ENCODE assay signal across 25 mouse cellular contexts in genomic region chr8:80494346-80494660, GRCm38 (mm10). TPM values are rescaled to one million over a fixed set of nuclear protein-coding genes. Genes with fewer than 3 reads are reported as not detected.
A peak's percentile ranks its signal among the peaks of the same experiment; 100 is the strongest.
DNase-seq lines count a peak whose midpoint lies in the region; ATAC-seq and TF ChIP-seq lines count a peak whose summit lies in the region.
"Had no signal": no experiment of that assay in that cellular context is flagged by ENCODE, and none has a peak within 500 bp of the region (broad histone marks: within the 10 kb centered on the region; RNA-seq: fewer than 3 reads in every experiment).

No protein-coding gene starts in this region.

- no peaks in the 10 kb centered on the region for H3K36me3 ChIP-seq in hindbrain, embryonic 11.5 days (ENCODE audit: control insufficient read depth, insufficient read depth, low read length)
- no peaks in the 10 kb centered on the region for H3K36me3 ChIP-seq in hindbrain, postnatal 0 days (ENCODE audit: insufficient read depth, low read length)
- peaks cover 0 to 33% of the 10 kb centered on the region in 2 experiments; a peak in 3 of 4 replicates for H3K36me3 ChIP-seq in MEL (ENCODE audit: control insufficient read depth in 1 of 2, insufficient read depth in 2 of 2, low read length in 2 of 2)
- H3K36me3 ChIP-seq in liver, embryonic 14.5 days (replicated peaks; ENCODE audit: control insufficient read depth, insufficient read depth, low read depth), result peaks cover 40% of the 10 kb centered on the region
- H3K36me3 ChIP-seq: heart, embryonic 15.5 days; lung, embryonic 15.5 days; midbrain, embryonic 12.5 days; neural tube, embryonic 13.5 days had no signal

- no peak for TF ChIP-seq EP300 in MEL (IDR thresholded peaks at IDR 0.05; ENCODE audit: low read depth in 1 of 2, low read length in 2 of 2)
- TF ChIP-seq EP300 in liver, embryonic 14.5 days (IDR thresholded peaks at IDR 0.05; ENCODE audit: low read depth), result no peak

- DNase-seq in hindbrain, embryonic 11.5 days (ENCODE audit: low spot score), result peak; percentile 5
- no peak for DNase-seq in hindbrain, postnatal 0 days (ENCODE audit: low spot score)
- DNase-seq in MEL (ENCODE audit: low read depth, low spot score), result no peak
- no peak for DNase-seq in liver, embryonic 14.5 days (ENCODE audit: low read depth in 3 of 3, low spot score in 3 of 3)
- DNase-seq in layer of hippocampus, postnatal 10 days (ENCODE audit: low spot score in 2 of 2), result no peak
- DNase-seq in gastrocnemius, postnatal 10 days, result no peak
- DNase-seq: adrenal gland, postnatal 14 days; cerebellum, adult 11-12 months; cerebellum, postnatal 14 days; kidney, adult 9 months; kidney, postnatal 25 days; left cerebral cortex, postnatal 4 days; lung, postnatal 4 days; right cerebral cortex, adult 18-20 months; thymus, postnatal 36 days had no signal

- no peak overlapping the region for H3K4me2 ChIP-seq in hindbrain, embryonic 11.5 days (replicated peaks; ENCODE audit: low read depth, low read length)
- H3K4me2 ChIP-seq in hindbrain, postnatal 0 days (ENCODE audit: low read depth, low read length), result no peak overlapping the region
- peak overlapping the region; percentile 40 for H3K4me2 ChIP-seq in liver, embryonic 14.5 days (ENCODE audit: low read depth)

- TF ChIP-seq CTCF in hindbrain, postnatal 0 days (IDR thresholded peaks at IDR 0.05; ENCODE audit: low read depth), result no peak
- TF ChIP-seq CTCF in MEL (IDR thresholded peaks at IDR 0.05 in 2 of 3, conservative IDR thresholded peaks at IDR 0.05 in 1 of 3; ENCODE audit: control insufficient read depth in 1 of 3, insufficient read depth in 1 of 3, low read depth in 2 of 3, low read length in 3 of 3, poor library complexity in 1 of 3, severe bottlenecking in 1 of 3), result no peak
- no peak for TF ChIP-seq CTCF in bone marrow, adult 2 months (IDR thresholded peaks at IDR 0.05; ENCODE audit: control insufficient read depth, insufficient read depth, low read length)
- no peak for TF ChIP-seq CTCF in liver, embryonic 14.5 days (IDR thresholded peaks at IDR 0.05; ENCODE audit: low read depth)

- no peak overlapping the region for H3K9ac ChIP-seq in hindbrain, embryonic 11.5 days (ENCODE audit: low read depth, low read length)
- no peak overlapping the region for H3K9ac ChIP-seq in hindbrain, postnatal 0 days (replicated peaks; ENCODE audit: low read length)
- peak overlapping the region; percentile 77 for H3K9ac ChIP-seq in MEL (ENCODE audit: control insufficient read depth, low read depth, low read length, poor library complexity, severe bottlenecking)
- peak overlapping the region; percentile 94 for H3K9ac ChIP-seq in liver, embryonic 14.5 days (replicated peaks)
- H3K9ac ChIP-seq: heart, embryonic 15.5 days had no signal

- H3K4me1 ChIP-seq in hindbrain, embryonic 11.5 days (replicated peaks; ENCODE audit: control insufficient read depth, insufficient read depth, low read length), result no peaks in the 10 kb centered on the region
- 0 out of 2 replicates have a peak, but pooled peaks cover 4% of the 10 kb centered on the region for H3K4me1 ChIP-seq in hindbrain, postnatal 0 days (ENCODE audit: insufficient read depth, low read length)
- peaks cover 10 to 20% of the 10 kb centered on the region in 2 experiments for H3K4me1 ChIP-seq in MEL (ENCODE audit: control insufficient read depth in 1 of 2, insufficient read depth in 2 of 2, low read length in 2 of 2)
- no peaks in the 10 kb centered on the region; the same call in 1 of the 2 replicates for H3K4me1 ChIP-seq in bone marrow, adult 2 months (ENCODE audit: control insufficient read depth, insufficient read depth, low read length)
- H3K4me1 ChIP-seq in liver, embryonic 14.5 days (replicated peaks; ENCODE audit: control insufficient read depth in 2 of 2, insufficient read depth in 2 of 2, low read length in 1 of 2), result peaks cover under 1 to 26% of the 10 kb centered on the region in 2 experiments; a peak in 3 of 4 replicates

- ATAC-seq in hindbrain, embryonic 11.5 days (ENCODE audit: low FRiP score), result no peak
- ATAC-seq in hindbrain, postnatal 0 days, result no peak
- ATAC-seq in liver, embryonic 14.5 days (ENCODE audit: insufficient read depth), result peak; percentile 7; the same call in 1 of the 2 replicates
- ATAC-seq: activated CD4-positive, CD25-positive, alpha-beta regulatory T cell, adult 4 months; Patski had no signal

- TF ChIP-seq RAD21 in MEL (IDR thresholded peaks at IDR 0.05; ENCODE audit: low read depth, low read length), result no peak

- 86% methylated on average over 2 of the region's 2 CpGs for WGBS in hindbrain, embryonic 11.5 days
- 90% methylated on average over 2 of the region's 2 CpGs for whole genome bisulfite sequencing in hindbrain, postnatal 0 days
- 58% methylated on average over 2 of the region's 2 CpGs for WGBS in bone marrow, adult 2 months
- 25% methylated on average over 2 of the region's 2 CpGs for WGBS in liver, embryonic 14.5 days (ENCODE audit: insufficient replicate concordance)

- TF ChIP-seq POLR2A in MEL (IDR thresholded peaks at IDR 0.05; ENCODE audit: control insufficient read depth in 1 of 2, insufficient read depth in 1 of 2, low read depth in 1 of 2, low read length in 2 of 2, poor library complexity in 1 of 2), result no peak
- no peak for TF ChIP-seq POLR2A in bone marrow, adult 2 months (IDR thresholded peaks at IDR 0.05; ENCODE audit: borderline replicate concordance, control insufficient read depth, low read depth, low read length)

- H3K4me3 ChIP-seq in hindbrain, embryonic 11.5 days (ENCODE audit: low read depth, low read length), result no peak overlapping the region
- no peak overlapping the region for H3K4me3 ChIP-seq in hindbrain, postnatal 0 days (ENCODE audit: low read length)
- H3K4me3 ChIP-seq in MEL (ENCODE audit: control insufficient read depth in 1 of 2, insufficient read depth in 1 of 2, low read depth in 2 of 2, low read length in 2 of 2), result peak overlapping the region; percentile 57 to 70
- H3K4me3 ChIP-seq in bone marrow, adult 2 months (replicated peaks; ENCODE audit: control insufficient read depth, low read depth, low read length), result peak overlapping the region; percentile 79
- H3K4me3 ChIP-seq in liver, embryonic 14.5 days (ENCODE audit: insufficient read depth in 1 of 2, low read depth in 2 of 2, low read length in 2 of 2), result peak overlapping the region; percentile 75 to 77
- H3K4me3 ChIP-seq: left cerebral cortex, adult 2 months; midbrain, embryonic 12.5 days had no signal

- H3K9me3 ChIP-seq in hindbrain, embryonic 11.5 days (ENCODE audit: control insufficient read depth, low read length), result no peaks in the 10 kb centered on the region
- H3K9me3 ChIP-seq in hindbrain, postnatal 0 days (ENCODE audit: low read length), result no peaks in the 10 kb centered on the region
- no peaks in the 10 kb centered on the region for H3K9me3 ChIP-seq in MEL (replicated peaks; ENCODE audit: insufficient read depth, low read length)
- H3K9me3 ChIP-seq in liver, embryonic 14.5 days (ENCODE audit: control insufficient read depth, low read length), result no peaks in the 10 kb centered on the region
- H3K9me3 ChIP-seq: heart, embryonic 15.5 days; lung, embryonic 15.5 days; midbrain, embryonic 12.5 days; neural tube, embryonic 13.5 days had no signal

- H3K27ac ChIP-seq in hindbrain, embryonic 11.5 days (ENCODE audit: low read depth, low read length), result no peak overlapping the region
- H3K27ac ChIP-seq in hindbrain, postnatal 0 days, result no peak overlapping the region
- peak overlapping the region; percentile 93 for H3K27ac ChIP-seq in MEL (ENCODE audit: control insufficient read depth, low read depth, low read length)
- H3K27ac ChIP-seq in bone marrow, adult 2 months (ENCODE audit: control insufficient read depth, insufficient read depth, low read depth, low read length, poor library complexity), result peak overlapping the region; percentile 64; the same call in 1 of the 2 replicates
- peak overlapping the region; percentile 98 for H3K27ac ChIP-seq in liver, embryonic 14.5 days
- H3K27ac ChIP-seq: heart, embryonic 15.5 days; left cerebral cortex, adult 2 months; lung, embryonic 15.5 days; midbrain, embryonic 12.5 days; neural tube, embryonic 13.5 days had no signal

- H3K79me2 ChIP-seq in MEL (ENCODE audit: control insufficient read depth, insufficient read depth, low read length, poor library complexity), result peaks cover 2% of the 10 kb centered on the region; the same call in 1 of the 2 replicates

- H3K27me3 ChIP-seq in hindbrain, embryonic 11.5 days (ENCODE audit: control insufficient read depth, insufficient read depth, low read length), result no peaks in the 10 kb centered on the region
- no peaks in the 10 kb centered on the region for H3K27me3 ChIP-seq in hindbrain, postnatal 0 days (ENCODE audit: insufficient read depth, low read length)
- no peaks in the 10 kb centered on the region for H3K27me3 ChIP-seq in MEL (ENCODE audit: control insufficient read depth in 1 of 2, insufficient read depth in 2 of 2, low read length in 2 of 2)
- no peaks in the 10 kb centered on the region for H3K27me3 ChIP-seq in liver, embryonic 14.5 days (ENCODE audit: control insufficient read depth, insufficient read depth, low read length)
- H3K27me3 ChIP-seq: heart, embryonic 15.5 days; lung, embryonic 15.5 days; neural tube, embryonic 13.5 days had no signal

TF ChIP-seq in MEL, 35 proteins besides CTCF, POLR2A, EP300 and RAD21:
- TF ChIP-seq GABPA (IDR thresholded peaks at IDR 0.05; ENCODE audit: low read depth, low read length) (no peak), HCFC1 (IDR thresholded peaks at IDR 0.05; ENCODE audit: low read depth, low read length) (no peak), ZKSCAN1 (IDR thresholded peaks at IDR 0.05; ENCODE audit: low read depth, low read length) (no peak), JUND (IDR thresholded peaks at IDR 0.05; ENCODE audit: low read depth, low read length) (no peak), ZMIZ1 (IDR thresholded peaks at IDR 0.05; ENCODE audit: low read depth, low read length) (0 out of 2 replicates have a peak, but pooled peaks have one; percentile 47), TBP (IDR thresholded peaks at IDR 0.05; ENCODE audit: low read depth, low read length) (no peak), MAX (IDR thresholded peaks at IDR 0.05; ENCODE audit: low read length) (no peak)

RNA-seq across cellular contexts. Expression of gene Gypa, which starts 0.7 kb away (rescaled TPM):
- polyA plus RNA-seq in hindbrain, embryonic 11.5 days (2014; fragmentation: Nextera tagmentation; extraction: Ambion mirVana), result 14.7 and 16.5 TPM in 2 replicates
- 0.32 and 1.3 TPM in 2 replicates for total RNA-seq in hindbrain, postnatal 0 days (2014; rRNA removed)
- 0.34 and 0.43 TPM in 2 replicates for polyA plus RNA-seq in hindbrain, postnatal 0 days (2015; fragmentation: Nextera tagmentation; extraction: Ambion mirVana)
- total RNA-seq in MEL (2012; rRNA removed), result 13.4 and 15.9 TPM in 2 replicates
- polyA plus RNA-seq in MEL (2012; ENCODE audit: insufficient read depth in 1 of 2, insufficient read length in 2 of 2, low read depth in 1 of 2, low replicate concordance in 2 of 2, missing spikeins in 1 of 2), result 10 to 100 TPM in 1 of 2 experiments, not detected in 1; 19.8 TPM
- polyA plus RNA-seq in bone marrow, adult 2 months (2011; ENCODE audit: insufficient read depth, insufficient read length, low replicate concordance, missing spikeins), result 235 and 524 TPM in 2 replicates
- 349 and 449 TPM in 2 replicates for polyA plus RNA-seq in liver, embryonic 14.5 days (2012; rRNA removed)
- polyA plus RNA-seq in liver, embryonic 14.5 days (2014; fragmentation: Nextera tagmentation; extraction: Ambion mirVana), result 691 and 694 TPM in 2 replicates
- not detected for total RNA-seq in layer of hippocampus, postnatal 10 days (2021)
- total RNA-seq in gastrocnemius, postnatal 10 days (2021), result 1 to 10 TPM in 1 of 2 experiments, under 1 TPM in 1; 0.12 to 2.4 TPM
- total RNA-seq: layer of hippocampus, adult 8-10 months; left cerebral cortex, adult 2 months; left cerebral cortex, postnatal 4 days had no signal
- polyA plus RNA-seq: Patski; small intestine, adult 2 months had no signal

Comparison
In these comparisons a context has a peak if more than half of its experiments do, and no peak if none do; other contexts are left out.
1. H3K27ac ChIP-seq: peak in MEL (single experiment), bone marrow, adult 2 months (single experiment) and liver, embryonic 14.5 days (single experiment); none in hindbrain, embryonic 11.5 days (single experiment) and hindbrain, postnatal 0 days (single experiment).
2. H3K4me3 ChIP-seq: peak in MEL (2 of 2), bone marrow, adult 2 months (single experiment) and liver, embryonic 14.5 days (2 of 2); none in hindbrain, embryonic 11.5 days (single experiment) and hindbrain, postnatal 0 days (single experiment).
3. H3K9ac ChIP-seq: peak in MEL (single experiment) and liver, embryonic 14.5 days (single experiment); none in hindbrain, embryonic 11.5 days (single experiment) and hindbrain, postnatal 0 days (single experiment).
4. RNA of gene Gypa, which starts 0.7 kb away (polyA plus RNA-seq): 349 to 694 TPM in liver, embryonic 14.5 days and 235 to 524 TPM in bone marrow, adult 2 months; 19.8 TPM in MEL, 14.7 to 16.5 TPM in hindbrain, embryonic 11.5 days and 0.34 to 0.43 TPM in hindbrain, postnatal 0 days; every median in the first group is over 10 times any median in the second.